Comparison of ENCODE assay signal across 8 mouse cellular contexts in the genomic region with DNA sequence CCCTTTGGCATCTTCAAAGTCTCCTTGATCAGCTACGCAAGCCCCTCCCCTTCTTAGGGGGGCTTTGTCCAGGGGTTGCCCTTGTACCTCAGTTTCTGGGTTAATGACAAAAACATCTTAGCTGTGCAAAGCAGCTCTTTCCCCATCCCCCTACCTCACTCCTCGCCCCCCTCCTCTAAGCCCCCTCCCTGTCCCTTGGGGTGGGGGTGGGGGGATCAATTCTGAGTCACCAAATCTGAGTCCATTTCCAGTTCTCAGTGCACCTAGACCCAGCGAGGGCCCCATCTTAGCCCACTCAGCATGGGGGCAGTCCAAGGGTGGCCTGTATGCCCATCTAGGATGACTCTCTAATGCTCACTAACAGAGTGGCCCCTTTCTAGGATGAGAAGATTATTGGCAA. TPM values are rescaled to one million over a fixed set of nuclear protein-coding genes. Genes with fewer than 3 reads are reported as not detected.
DNase-seq lines count a peak whose midpoint lies in the region; ATAC-seq and TF ChIP-seq lines count a peak whose summit lies in the region.

No protein-coding gene starts in this region.

- H3K4me2 ChIP-seq in lung, embryonic 15.5 days = peak overlapping the region; percentile 84
- H3K4me2 ChIP-seq in limb, embryonic 15.5 days = peak overlapping the region; percentile 89
- H3K4me2 ChIP-seq in stomach, postnatal 0 days (replicated peaks; ENCODE audit: low read depth) = peak overlapping the region; percentile 73; the same call in 1 of the 2 replicates

- no peak for TF ChIP-seq EP300 in stomach, postnatal 0 days (optimal IDR thresholded peaks at IDR 0.05)

- 55% methylated on average over 3 of the region's 3 CpGs for WGBS in lung, embryonic 15.5 days
- WGBS in lung, adult 2 months = 80% methylated on average over 3 of the region's 3 CpGs
- 60% methylated on average over 3 of the region's 3 CpGs for WGBS in limb, embryonic 15.5 days
- WGBS in stomach, postnatal 0 days = 68% methylated on average over 3 of the region's 3 CpGs

- peak overlapping the region; percentile 59; the same call in 1 of the 2 replicates for H3K9ac ChIP-seq in lung, embryonic 15.5 days
- H3K9ac ChIP-seq in limb, embryonic 15.5 days = peak overlapping the region; percentile 58; the same call in 1 of the 2 replicates
- 0 out of 2 replicates have a peak overlapping the region, but pooled peaks have one; percentile 87 for H3K9ac ChIP-seq in stomach, postnatal 0 days (ENCODE audit: low read length)

- peaks cover 38% of the 10 kb centered on the region for H3K4me1 ChIP-seq in lung, embryonic 15.5 days
- H3K4me1 ChIP-seq in lung, adult 2 months (ENCODE audit: control insufficient read depth, insufficient read depth, low read length) = peaks cover 6% of the 10 kb centered on the region
- peaks cover 47% of the 10 kb centered on the region for H3K4me1 ChIP-seq in limb, embryonic 15.5 days
- peaks cover 5% of the 10 kb centered on the region; the same call in 1 of the 2 replicates for H3K4me1 ChIP-seq in stomach, postnatal 0 days (replicated peaks; ENCODE audit: control insufficient read depth, insufficient read depth)

- H3K27ac ChIP-seq in lung, embryonic 15.5 days = no peak overlapping the region
- H3K27ac ChIP-seq in limb, embryonic 15.5 days = peak overlapping the region; percentile 93; the same call in 1 of the 2 replicates
- H3K27ac ChIP-seq in stomach, postnatal 0 days (replicated peaks) = no peak overlapping the region

- no peaks in the 10 kb centered on the region for H3K9me3 ChIP-seq in lung, embryonic 15.5 days
- no peaks in the 10 kb centered on the region for H3K9me3 ChIP-seq in limb, embryonic 15.5 days
- H3K9me3 ChIP-seq in stomach, postnatal 0 days (ENCODE audit: control insufficient read depth, low read length) = no peaks in the 10 kb centered on the region

- peak; percentile 11 to 23 for DNase-seq in adrenal gland, adult (ENCODE audit: inconsistent age in 2 of 2, low spot score in 1 of 2)
- no peak for DNase-seq in adrenal gland, postnatal 4 days (ENCODE audit: low spot score in 2 of 2)
- no peak for DNase-seq in lung, adult 2 months
- no peak for DNase-seq in stomach, postnatal 0 days (ENCODE audit: low spot score)
- no peak for DNase-seq in Muller cell, postnatal 12 days (ENCODE audit: inconsistent ontology term)
- no peak for DNase-seq in urinary bladder, postnatal 25 days (ENCODE audit: low spot score)

- peaks cover 22% of the 10 kb centered on the region; the same call in 1 of the 2 replicates for H3K36me3 ChIP-seq in lung, embryonic 15.5 days
- peaks cover 25% of the 10 kb centered on the region for H3K36me3 ChIP-seq in limb, embryonic 15.5 days
- no peaks in the 10 kb centered on the region; the same call in 1 of the 2 replicates for H3K36me3 ChIP-seq in stomach, postnatal 0 days (ENCODE audit: control insufficient read depth, insufficient read depth, low read length)

- H3K27me3 ChIP-seq in lung, embryonic 15.5 days = no peaks in the 10 kb centered on the region
- no peaks in the 10 kb centered on the region for H3K27me3 ChIP-seq in limb, embryonic 15.5 days
- H3K27me3 ChIP-seq in stomach, postnatal 0 days (ENCODE audit: control insufficient read depth, insufficient read depth, low read length) = no peaks in the 10 kb centered on the region

- ATAC-seq in lung, embryonic 15.5 days (ENCODE audit: borderline replicate concordance, extremely low read depth, low FRiP score, low TSS enrichment) = no peak
- ATAC-seq in limb, embryonic 15.5 days (ENCODE audit: insufficient number of reproducible peaks, low FRiP score, low TSS enrichment, low read depth) = no peak
- ATAC-seq in stomach, postnatal 0 days (ENCODE audit: low FRiP score, low TSS enrichment) = no peak

- no peak for TF ChIP-seq POLR2A in lung, adult 2 months (IDR thresholded peaks at IDR 0.05; ENCODE audit: borderline replicate concordance, extremely low read depth, low read depth, low read length)

- no peak for TF ChIP-seq CTCF in lung, adult 2 months (IDR thresholded peaks at IDR 0.05; ENCODE audit: insufficient read depth, low read length)
- TF ChIP-seq CTCF in stomach, postnatal 0 days (IDR thresholded peaks at IDR 0.05; ENCODE audit: low read depth) = no peak

- H3K4me3 ChIP-seq in lung, embryonic 15.5 days = peak overlapping the region; percentile 56
- H3K4me3 ChIP-seq in lung, adult 2 months (replicated peaks; ENCODE audit: extremely low read depth, low read depth, low read length) = no peak overlapping the region
- peak overlapping the region; percentile 62 for H3K4me3 ChIP-seq in limb, embryonic 15.5 days
- H3K4me3 ChIP-seq in stomach, postnatal 0 days (ENCODE audit: low read depth, low read length) = peak overlapping the region; percentile 76

RNA-seq across cellular contexts. Expression of gene Atxn7l2, which starts 1.7 kb away (rescaled TPM):
- total RNA-seq in adrenal gland, postnatal 4 days (2021) = 10 to 100 TPM; 15.6 to 16.9 TPM
- 14.5 TPM in 2 replicates for polyA plus RNA-seq in lung, embryonic 15.5 days (2015; fragmentation: Nextera tagmentation; extraction: Ambion mirVana)
- polyA plus RNA-seq in lung, adult 2 months (2012; rRNA removed) = 8.6 and 10.5 TPM in 2 replicates
- polyA plus RNA-seq in limb, embryonic 15.5 days (2015; fragmentation: Nextera tagmentation; extraction: Ambion mirVana) = 18.0 and 18.7 TPM in 2 replicates
- polyA plus RNA-seq in stomach, postnatal 0 days (2015; fragmentation: Nextera tagmentation; extraction: Ambion mirVana) = 4.3 and 4.8 TPM in 2 replicates

RNA-seq across cellular contexts. Expression of gene Cyb561d1, which starts 8.0 kb away (rescaled TPM):
- total RNA-seq in adrenal gland, postnatal 4 days (2021) = 10 to 100 TPM in 1 of 2 experiments, 1 to 10 TPM in 1; 8.3 to 10.0 TPM
- polyA plus RNA-seq in lung, embryonic 15.5 days (2015; fragmentation: Nextera tagmentation; extraction: Ambion mirVana) = 2.6 and 3.4 TPM in 2 replicates
- 8.1 and 11.4 TPM in 2 replicates for polyA plus RNA-seq in lung, adult 2 months (2012; rRNA removed)
- polyA plus RNA-seq in limb, embryonic 15.5 days (2015; fragmentation: Nextera tagmentation; extraction: Ambion mirVana) = 2.4 and 3.1 TPM in 2 replicates
- 5.5 TPM in 2 replicates for polyA plus RNA-seq in stomach, postnatal 0 days (2015; fragmentation: Nextera tagmentation; extraction: Ambion mirVana)

RNA-seq across cellular contexts. Expression of gene Sypl2, which starts 17.4 kb away (rescaled TPM):
- 10 to 100 TPM in 1 of 2 experiments, 1 to 10 TPM in 1; 6.7 to 12.2 TPM for total RNA-seq in adrenal gland, postnatal 4 days (2021)
- polyA plus RNA-seq in lung, embryonic 15.5 days (2015; fragmentation: Nextera tagmentation; extraction: Ambion mirVana) = 0.42 and 0.54 TPM in 2 replicates
- 0.18 and 3.1 TPM in 2 replicates for polyA plus RNA-seq in lung, adult 2 months (2012; rRNA removed)
- 2.8 and 7.6 TPM in 2 replicates for polyA plus RNA-seq in limb, embryonic 15.5 days (2015; fragmentation: Nextera tagmentation; extraction: Ambion mirVana)
- 0.04 and 0.05 TPM in 2 replicates for polyA plus RNA-seq in stomach, postnatal 0 days (2015; fragmentation: Nextera tagmentation; extraction: Ambion mirVana)

RNA-seq across cellular contexts. Expression of gene Amigo1, which starts 22.9 kb away (rescaled TPM):
- 10 to 100 TPM; 17.0 to 18.5 TPM for total RNA-seq in adrenal gland, postnatal 4 days (2021)
- 2.0 and 3.0 TPM in 2 replicates for polyA plus RNA-seq in lung, embryonic 15.5 days (2015; fragmentation: Nextera tagmentation; extraction: Ambion mirVana)
- 22.3 and 27.1 TPM in 2 replicates for polyA plus RNA-seq in lung, adult 2 months (2012; rRNA removed)
- 4.7 and 5.4 TPM in 2 replicates for polyA plus RNA-seq in limb, embryonic 15.5 days (2015; fragmentation: Nextera tagmentation; extraction: Ambion mirVana)
- polyA plus RNA-seq in stomach, postnatal 0 days (2015; fragmentation: Nextera tagmentation; extraction: Ambion mirVana) = 3.0 and 3.5 TPM in 2 replicates

RNA-seq across cellular contexts. Expression of gene Psma5, which starts 47.7 kb away (rescaled TPM):
- 100 to 1,000 TPM in 1 of 2 experiments, 10 to 100 TPM in 1; 99.9 to 102 TPM for total RNA-seq in adrenal gland, postnatal 4 days (2021)
- polyA plus RNA-seq in lung, embryonic 15.5 days (2015; fragmentation: Nextera tagmentation; extraction: Ambion mirVana) = 289 and 312 TPM in 2 replicates
- 22.6 and 37.4 TPM in 2 replicates for polyA plus RNA-seq in lung, adult 2 months (2012; rRNA removed)
- polyA plus RNA-seq in limb, embryonic 15.5 days (2015; fragmentation: Nextera tagmentation; extraction: Ambion mirVana) = 254 and 257 TPM in 2 replicates
- 159 and 166 TPM in 2 replicates for polyA plus RNA-seq in stomach, postnatal 0 days (2015; fragmentation: Nextera tagmentation; extraction: Ambion mirVana)

Comparison
In these comparisons a context has a peak if more than half of its experiments do, and no peak if none do; other contexts are left out.
1. DNase-seq: peak in adrenal gland, adult (2 of 2); none in adrenal gland, postnatal 4 days (0 of 2), lung, adult 2 months (single experiment), stomach, postnatal 0 days (single experiment), Muller cell, postnatal 12 days (single experiment) and urinary bladder, postnatal 25 days (single experiment).
2. Peak in every context shown above with its lines, with median percentiles within 50 percentile points of each other: H3K4me2 ChIP-seq and H3K9ac ChIP-seq.